In the genomic region with DNA sequence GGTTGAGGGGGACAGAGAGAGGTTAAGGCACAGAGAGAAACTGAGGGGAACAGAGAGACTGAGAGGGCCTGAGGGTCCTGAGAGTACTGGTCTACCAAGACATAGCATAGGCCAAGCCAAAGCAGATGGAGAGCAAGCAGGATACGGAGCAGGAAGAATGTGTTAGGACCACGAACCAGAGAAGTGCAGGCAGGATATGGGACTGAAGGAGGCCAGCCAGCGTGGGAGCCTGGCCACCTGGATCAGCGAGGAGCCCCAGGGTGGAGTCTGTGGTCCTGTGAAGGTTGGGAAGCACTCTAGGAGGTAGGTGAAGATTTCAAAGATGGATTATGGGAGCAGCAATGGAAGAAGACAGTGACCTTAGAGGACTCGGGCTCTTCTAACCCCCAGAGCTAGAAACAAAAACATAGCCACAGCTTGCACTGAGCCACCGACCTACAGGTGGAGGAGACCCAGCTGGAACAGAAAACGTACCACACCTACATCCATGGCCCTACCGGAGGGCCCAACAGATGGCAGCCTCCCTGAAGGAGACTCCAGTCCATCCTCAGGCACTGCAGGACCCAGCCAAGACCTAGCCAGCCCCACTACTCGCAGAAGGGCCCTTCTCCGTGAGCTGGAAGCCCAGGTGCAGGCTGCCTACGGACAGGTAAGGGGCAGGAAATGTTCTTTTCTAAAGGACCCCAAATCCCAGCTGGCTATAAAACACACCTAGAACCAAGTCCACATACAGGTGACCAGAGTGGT, we compare ENCODE assay signal across 20 mouse cellular contexts. TPM values are rescaled to one million over a fixed set of nuclear protein-coding genes. Genes with fewer than 3 reads are reported as not detected.
"Had no signal": no experiment of that assay in that cellular context is flagged by ENCODE, and none has a peak within 500 bp of the region (broad histone marks: within the 10 kb centered on the region; RNA-seq: fewer than 3 reads in every experiment).

No protein-coding gene starts in this region.

- H3K27me3 ChIP-seq: neural tube, embryonic 12.5 days had no signal

- H3K4me1 ChIP-seq: neural tube, embryonic 12.5 days had no signal

- ATAC-seq: lung, postnatal 0 days had no signal

- H3K4me2 ChIP-seq: limb, embryonic 12.5 days; liver, embryonic 15.5 days; neural tube, embryonic 12.5 days had no signal

- H3K9ac ChIP-seq: limb, embryonic 12.5 days; liver, embryonic 15.5 days; neural tube, embryonic 12.5 days had no signal

- H3K27ac ChIP-seq: layer of hippocampus, adult 2 months; limb, embryonic 12.5 days; liver, embryonic 15.5 days; neural tube, embryonic 12.5 days had no signal

- DNase-seq: kidney, postnatal 10 days; kidney, postnatal 4 days; liver; lung, adult 2 months; lung, postnatal 36 days; midbrain, embryonic 14.5 days; thymus, adult 2 months; thymus, postnatal 25 days had no signal

- H3K36me3 ChIP-seq: limb, embryonic 12.5 days; liver, embryonic 15.5 days; neural tube, embryonic 12.5 days had no signal

- H3K9me3 ChIP-seq: limb, embryonic 12.5 days; liver, embryonic 15.5 days; neural tube, embryonic 12.5 days had no signal

- H3K4me3 ChIP-seq: layer of hippocampus, adult 2 months; limb, embryonic 12.5 days; liver, embryonic 15.5 days; neural tube, embryonic 12.5 days had no signal

RNA-seq across cellular contexts. Expression of a gene that starts 1.0 kb away (rescaled TPM):
- total RNA-seq: layer of hippocampus, adult 2 months; layer of hippocampus, postnatal 10 days; left cerebral cortex, postnatal 36 days; megakaryocyte progenitor cell, adult 5-6 weeks; monocyte, adult 5-6 weeks; neutrophil, adult 5-6 weeks had no signal
- polyA plus RNA-seq: limb, embryonic 12.5 days; lung, postnatal 0 days; midbrain, embryonic 14.5 days; neural tube, embryonic 12.5 days; testis, adult 2 months; urinary bladder, adult 2 months had no signal

RNA-seq across cellular contexts. Expression of a gene that starts 23.0 kb away (rescaled TPM):
- total RNA-seq: layer of hippocampus, adult 2 months; layer of hippocampus, postnatal 10 days; left cerebral cortex, postnatal 36 days had no signal
- polyA plus RNA-seq: limb, embryonic 12.5 days; midbrain, embryonic 14.5 days; neural tube, embryonic 12.5 days; testis, adult 2 months had no signal

RNA-seq across cellular contexts. Expression of a gene that starts 36.6 kb away (rescaled TPM):
- total RNA-seq: megakaryocyte progenitor cell, adult 5-6 weeks; monocyte, adult 5-6 weeks; neutrophil, adult 5-6 weeks had no signal
